Mouse (Mus musculus): ENCODE measurements around the gene Nadk2.

Nadk2 gene

GRCm38 (mm10) chr15:9070912-9071555, at the start of gene Nadk2:
Gene Nadk2 (plus strand): TSS chr15:9071260.
- peak; percentile 97 for DNase-seq

DNA sequence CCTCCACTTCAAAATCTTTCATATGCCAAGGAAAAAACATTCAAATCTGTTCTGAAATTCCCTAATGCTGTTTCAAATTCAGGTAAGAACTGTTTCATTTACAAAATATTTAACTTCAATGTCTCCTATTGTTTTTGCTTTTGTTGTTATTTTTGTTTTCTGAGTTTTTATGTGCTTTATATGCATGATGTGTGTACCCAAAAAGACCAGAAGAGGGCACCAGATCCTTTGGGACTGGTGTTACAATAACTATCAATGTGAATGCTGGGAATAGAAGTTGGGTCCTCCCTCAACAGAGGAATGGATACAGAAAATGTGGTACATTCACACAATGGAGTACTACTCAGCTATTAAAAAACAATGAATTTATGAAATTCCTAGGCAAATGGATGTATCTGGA, 15.4 kb upstream of the Nadk2 start:
- DNase-seq, result no peak

DNA sequence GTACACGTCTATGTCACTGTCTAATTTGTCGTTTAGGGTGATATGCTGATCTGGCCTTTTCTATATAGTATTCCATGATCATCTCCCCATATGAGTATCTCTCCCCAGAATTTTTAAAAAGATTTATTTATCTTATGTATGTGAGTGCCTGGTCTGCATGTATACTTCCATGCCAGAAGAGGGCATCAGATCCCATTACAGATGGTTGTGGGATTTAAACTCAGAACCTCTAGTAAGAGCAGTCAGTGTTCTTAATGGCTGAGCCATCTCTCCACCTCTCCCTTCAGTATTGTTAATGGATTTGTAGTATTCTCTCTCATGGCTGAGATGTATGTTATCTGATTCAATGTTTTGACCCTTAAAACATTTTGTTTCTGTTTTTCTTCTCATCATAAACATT, 11.2 kb upstream of the Nadk2 start:
- DNase-seq, result no peak

DNA sequence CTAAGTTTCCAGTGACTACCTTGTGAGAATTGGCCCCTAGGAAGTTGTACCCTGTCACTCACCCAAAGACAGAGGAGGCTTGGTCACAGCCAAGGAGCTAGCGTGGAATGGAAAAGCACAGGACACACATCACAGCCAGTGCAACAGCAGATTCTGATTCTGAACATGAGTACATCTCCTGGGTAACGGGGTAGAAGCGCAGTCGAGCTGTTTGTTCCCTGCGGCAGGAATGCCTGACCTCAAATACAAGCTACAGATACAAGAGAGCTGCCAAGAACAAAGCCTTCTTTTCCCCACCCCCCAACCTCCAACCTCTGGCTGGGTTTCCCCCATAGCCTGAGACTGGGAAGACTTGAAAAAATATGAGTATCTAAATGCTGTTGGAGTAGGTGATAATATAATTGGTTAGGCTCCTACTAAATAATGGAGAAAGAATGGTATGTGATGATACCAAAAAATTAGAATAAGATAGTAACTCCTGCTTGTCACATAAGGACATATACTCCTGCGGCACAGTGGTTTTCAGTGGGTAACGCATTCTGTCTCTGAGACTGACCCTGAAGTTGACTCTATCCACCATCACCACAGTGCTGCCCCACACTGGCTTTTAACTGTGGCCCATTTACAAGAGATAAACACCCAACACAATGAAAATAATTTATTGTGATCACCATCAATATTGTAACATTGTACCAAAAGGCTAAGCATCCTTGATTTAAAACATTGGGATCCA, 9.7 kb upstream of the Nadk2 start:
- peak; percentile 47 for DNase-seq

DNA sequence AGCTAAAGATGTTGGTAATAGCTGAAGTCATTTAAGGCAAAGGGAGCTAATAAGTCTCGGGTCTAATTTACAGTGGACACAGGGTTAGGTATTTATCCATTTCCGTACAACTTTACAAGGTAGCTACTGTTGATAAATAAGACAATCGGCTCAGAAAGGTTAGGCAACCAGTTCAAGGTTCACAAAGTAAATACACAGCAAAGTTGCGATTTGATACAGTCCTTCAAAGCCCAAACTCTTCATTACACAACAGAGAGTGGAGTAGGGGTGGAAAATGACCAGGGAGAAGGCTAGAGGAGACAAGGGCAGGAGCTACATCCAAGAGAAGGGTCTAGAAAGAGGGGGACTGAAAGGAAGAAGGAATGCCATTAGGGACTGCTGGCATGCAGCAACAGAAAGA, 2.2 kb upstream of the Nadk2 start:
- DNase-seq, result no peak

GRCm38 (mm10) chr15:9070353-9070752, 707 bp upstream of the Nadk2 start:
- no peak for DNase-seq

GRCm38 (mm10) chr15:9071556-9072544, 790 bp downstream of the Nadk2 start:
- DNase-seq, result peak; percentile 37

- DNase-seq, result no peak
Observed at GRCm38 (mm10) chr15:9072630-9073029, 1.6 kb downstream of the Nadk2 start.

DNA sequence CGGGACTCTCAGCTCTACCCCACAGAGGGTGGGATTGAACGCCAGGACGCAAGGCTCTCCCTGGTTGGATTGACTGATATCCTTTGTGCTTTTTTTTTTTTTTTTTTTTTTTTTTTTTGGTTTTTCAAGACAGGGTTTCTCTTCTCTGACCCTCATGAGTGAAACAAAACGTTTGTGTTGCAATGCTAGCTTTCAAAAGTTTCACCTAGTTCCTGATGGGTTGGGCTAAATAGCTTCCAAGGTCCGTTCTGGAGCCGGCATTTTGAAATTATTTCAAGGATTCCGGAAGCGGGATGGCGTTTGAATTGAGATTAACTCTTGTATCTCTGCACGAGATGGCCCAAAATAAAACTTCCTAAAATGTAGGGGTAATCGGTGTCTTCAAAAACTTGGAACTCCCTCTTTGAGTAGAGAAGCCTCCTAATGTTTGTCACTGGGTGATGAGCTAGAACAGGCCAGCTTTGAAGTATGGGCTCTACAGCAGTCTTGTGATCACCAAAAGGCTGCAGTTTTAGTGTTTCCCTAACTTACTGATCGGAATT, 2.1 kb downstream of the Nadk2 start:
- no peak for DNase-seq

DNA sequence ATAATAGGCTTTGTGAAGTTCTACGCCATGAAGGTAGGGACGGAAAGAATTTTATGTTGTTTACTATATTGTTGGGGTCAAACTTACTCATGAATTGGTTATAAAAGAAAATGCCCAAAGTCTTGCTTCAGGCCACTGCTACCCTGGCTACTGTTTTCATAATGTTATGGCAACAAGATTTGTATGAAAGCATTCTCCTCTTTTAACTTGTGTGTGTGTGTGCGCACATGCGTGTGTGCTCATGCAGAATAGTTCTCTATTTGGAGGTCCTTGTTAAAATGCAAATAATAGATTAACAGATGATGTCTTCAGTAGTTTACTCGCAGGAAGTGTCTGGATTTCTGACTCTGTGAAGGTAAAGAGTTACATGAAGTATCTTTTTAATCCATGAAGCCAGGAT, 2.6 kb downstream of the Nadk2 start:
- DNase-seq, result no peak

DNA sequence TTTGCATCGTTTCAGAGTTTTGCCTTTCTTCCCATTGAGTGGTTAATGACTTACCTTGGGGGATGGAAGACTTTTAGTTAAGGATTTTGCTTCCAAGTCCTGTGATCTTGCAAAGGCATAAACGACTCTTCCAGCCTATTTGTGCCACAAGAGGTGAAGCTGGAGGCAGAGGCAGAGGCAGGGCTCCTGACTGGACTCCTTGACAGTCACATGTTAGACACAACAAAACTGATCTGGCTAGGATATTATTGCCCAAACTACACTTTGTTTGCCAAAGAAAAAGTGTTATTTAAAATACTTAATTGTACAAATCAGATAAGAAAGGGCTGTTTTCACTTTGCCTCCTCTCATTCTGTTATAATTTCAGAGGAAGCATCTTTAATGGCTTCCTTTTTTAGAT, 3.1 kb downstream of the Nadk2 start:
- DNase-seq, result no peak

GRCm38 (mm10) chr15:9074671-9075070, 3.6 kb downstream of the Nadk2 start:
- DNase-seq, result no peak

DNA sequence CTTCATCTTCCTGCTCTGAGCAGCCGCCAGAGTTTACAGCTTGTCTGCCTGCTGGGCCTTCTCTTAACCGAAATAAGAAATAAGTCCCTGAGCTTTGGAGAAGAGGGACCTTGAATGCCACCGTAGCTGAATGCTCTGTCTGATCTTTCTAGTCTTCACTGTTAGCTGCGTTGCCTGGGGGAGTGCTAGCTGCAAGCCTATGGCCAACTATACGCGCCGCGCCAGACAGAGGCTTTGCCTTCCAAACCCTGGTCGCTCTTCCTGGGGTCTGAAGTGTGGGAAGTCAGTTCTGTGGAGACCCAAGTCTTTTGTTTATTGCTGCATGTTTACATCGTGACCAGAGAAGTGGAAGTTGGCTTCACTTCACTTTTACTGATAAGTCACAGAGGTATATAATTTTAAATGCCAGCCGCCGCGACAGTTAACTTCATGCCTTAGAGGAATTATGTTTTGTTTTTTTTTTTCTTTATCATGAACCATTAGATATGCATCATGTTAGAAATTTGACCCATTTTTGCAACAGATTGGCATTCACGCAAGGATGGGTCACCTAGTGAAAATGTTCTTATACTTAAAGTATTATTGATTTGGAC, 4.6 kb downstream of the Nadk2 start:
- no peak for DNase-seq

DNA sequence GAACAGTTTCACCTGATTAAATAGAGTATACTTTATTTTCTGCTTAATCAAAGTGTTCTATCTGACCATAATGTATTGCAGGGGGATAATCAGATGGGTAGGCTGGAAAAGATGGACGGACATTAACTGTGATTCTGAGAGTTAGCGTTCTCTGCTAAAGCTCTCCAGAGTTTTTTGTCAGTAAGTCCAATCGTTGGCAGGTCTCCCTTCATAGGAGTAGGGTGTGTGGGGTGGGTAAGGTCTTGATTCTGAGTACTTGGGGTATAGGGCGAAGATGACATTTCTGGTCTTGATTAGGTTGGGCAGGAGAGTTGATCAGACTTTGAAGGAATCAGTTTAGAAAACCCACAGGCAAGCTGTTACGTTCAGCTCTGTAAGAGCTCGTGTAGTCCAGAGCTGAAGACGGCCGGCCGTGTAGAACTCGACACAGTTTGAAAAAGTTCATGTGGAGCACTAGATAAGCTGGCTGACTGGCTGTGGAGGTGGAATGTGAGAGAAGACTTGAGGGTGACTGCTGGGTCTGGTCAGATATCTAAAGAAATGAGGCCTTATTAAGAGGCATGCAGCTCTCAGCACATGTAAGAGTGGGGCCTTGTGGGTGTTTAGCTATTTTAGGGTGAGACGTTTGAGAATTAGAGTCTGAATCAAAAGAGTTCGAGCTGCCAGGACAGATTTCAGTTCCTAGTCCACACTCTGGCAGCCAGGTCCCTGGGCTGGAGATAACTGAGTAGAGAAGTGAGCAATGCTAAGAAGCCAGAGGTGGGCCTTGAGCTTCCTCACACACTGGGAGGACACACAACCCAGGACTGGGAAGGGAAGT, 7.6 kb downstream of the Nadk2 start:
- DNase-seq, result no peak

DNA sequence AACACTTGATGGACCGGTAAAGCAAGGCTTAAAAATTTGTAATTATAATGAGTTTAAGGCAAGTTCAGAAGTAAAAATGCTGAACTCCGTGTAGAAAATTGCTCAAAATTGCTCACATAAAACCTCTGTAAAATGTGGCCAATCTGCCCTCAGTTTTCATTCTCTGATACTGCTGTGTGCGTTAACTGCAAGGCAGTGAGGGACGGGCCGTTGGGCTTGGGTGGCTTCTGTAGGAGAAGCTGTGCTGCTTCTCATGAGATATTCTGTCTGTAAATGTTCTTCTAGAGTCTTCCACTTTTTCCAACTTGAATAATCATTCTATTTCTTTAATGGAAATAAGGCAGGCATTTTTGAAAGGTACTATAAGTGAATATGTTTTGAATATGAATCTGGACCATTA, 8.6 kb downstream of the Nadk2 start:
- DNase-seq, result no peak

GRCm38 (mm10) chr15:9080206-9080605, 9.1 kb downstream of the Nadk2 start:
- no peak for DNase-seq

GRCm38 (mm10) chr15:9081294-9081693, 10.2 kb downstream of the Nadk2 start:
- DNase-seq, result no peak

DNA sequence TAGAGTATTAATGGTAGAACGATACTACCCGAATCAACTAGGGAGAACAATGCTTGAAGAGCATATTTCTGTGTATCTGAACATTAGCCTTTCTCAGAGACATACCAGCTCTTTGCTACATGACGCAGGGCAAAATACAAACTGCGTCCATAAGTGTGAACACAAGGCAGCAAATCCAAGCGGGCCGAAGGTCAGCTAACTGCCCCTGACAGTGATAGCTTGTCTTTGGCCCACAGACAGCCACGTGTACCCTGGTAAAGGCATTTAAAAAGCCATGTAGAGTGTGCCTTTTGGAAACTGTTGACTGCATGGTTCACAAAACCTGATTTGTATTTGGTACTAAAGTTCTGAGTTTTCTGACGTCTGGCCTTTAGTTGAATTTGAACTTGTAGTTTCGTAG, 11.7 kb downstream of the Nadk2 start:
- DNase-seq, result no peak

- no peak for DNase-seq
Observed at GRCm38 (mm10) chr15:9086813-9087212, 15.8 kb downstream of the Nadk2 start.

DNA sequence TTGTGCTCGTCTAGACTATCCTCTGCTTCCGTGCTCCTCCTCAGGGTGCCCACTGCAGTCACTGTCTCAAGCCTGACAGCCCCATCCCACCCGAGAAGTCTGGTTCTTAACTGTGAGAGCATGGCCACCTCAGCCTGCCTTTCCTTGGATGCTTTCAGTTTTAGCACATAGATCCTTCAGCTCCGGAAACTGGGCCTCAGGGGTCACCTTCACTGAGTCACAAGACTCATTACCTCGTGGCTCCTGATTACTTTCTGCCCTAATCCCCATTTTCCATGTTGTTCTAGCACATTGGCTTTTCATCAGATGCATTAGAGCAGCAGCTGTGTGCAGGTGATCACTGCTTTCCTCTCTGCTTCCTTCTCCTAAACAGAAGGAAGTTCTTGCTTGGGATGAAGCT, 16.4 kb downstream of the Nadk2 start:
- DNase-seq, result no peak

- no peak for DNase-seq
Observed at GRCm38 (mm10) chr15:9087895-9088682, 17.0 kb downstream of the Nadk2 start.

All from right cerebral cortex, adult 18-20 months (tissue).